Mouse (Mus musculus) urinary bladder, postnatal 36 days (tissue): ENCODE results near the gene Morc4.
A peak's percentile ranks its signal among the peaks of the same experiment; 100 is the strongest.

Experiments used
- DNase-seq, 2 experiments: peaks; one replicate each; pipeline ENCODE4 v3.0.0; 2022; ENCODE audit warnings: low spot score in 2 of 2, mixed read lengths in 1 of 2

Gene Morc4

DNA sequence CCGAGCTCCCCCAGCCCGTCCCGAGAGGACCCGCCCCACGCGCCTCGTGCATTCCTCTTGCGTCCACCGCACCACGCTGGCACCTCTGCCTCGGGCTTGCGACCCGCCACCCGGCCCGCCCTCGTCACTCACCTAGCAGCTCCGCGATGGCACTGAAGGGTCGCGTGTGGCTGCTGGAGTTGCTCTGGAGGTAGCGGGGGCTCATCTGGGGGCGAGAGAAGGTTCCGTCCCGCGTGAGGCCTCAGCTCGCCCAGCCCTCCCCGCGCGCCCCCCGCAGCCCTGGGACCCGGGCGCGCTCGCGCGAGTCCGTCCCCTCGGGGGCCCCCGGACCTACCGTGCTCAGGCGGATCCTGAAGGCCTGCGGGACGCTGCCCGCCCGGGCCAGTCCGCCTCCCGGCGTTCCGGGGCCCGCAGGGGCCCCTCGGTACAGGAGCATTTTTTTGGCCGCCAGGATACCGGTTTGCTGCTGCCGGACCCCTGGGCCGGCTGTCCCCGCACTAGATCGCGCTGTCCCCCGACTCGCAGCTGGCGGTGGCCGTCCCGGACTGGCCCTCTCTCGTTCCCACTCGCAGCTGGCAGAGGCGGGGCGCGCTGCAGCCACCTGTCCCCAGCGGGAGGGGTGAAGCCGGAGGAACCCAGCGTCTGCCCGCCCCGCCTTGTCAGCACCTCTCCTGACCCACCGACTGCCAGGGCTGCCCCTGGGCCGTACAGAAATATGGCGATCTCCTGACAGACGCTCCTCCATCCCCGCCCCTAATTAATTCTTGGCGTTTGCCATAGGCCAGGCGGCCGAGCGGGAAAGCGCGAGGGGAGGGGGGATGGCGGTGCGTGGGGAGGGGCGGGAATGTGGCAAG, at the start of gene Morc4:
Gene Morc4, minus strand, starts transcription at position 740 of the 854 bp plus-strand sequence.
- peak; percentile 20 to 45 for DNase-seq

DNA sequence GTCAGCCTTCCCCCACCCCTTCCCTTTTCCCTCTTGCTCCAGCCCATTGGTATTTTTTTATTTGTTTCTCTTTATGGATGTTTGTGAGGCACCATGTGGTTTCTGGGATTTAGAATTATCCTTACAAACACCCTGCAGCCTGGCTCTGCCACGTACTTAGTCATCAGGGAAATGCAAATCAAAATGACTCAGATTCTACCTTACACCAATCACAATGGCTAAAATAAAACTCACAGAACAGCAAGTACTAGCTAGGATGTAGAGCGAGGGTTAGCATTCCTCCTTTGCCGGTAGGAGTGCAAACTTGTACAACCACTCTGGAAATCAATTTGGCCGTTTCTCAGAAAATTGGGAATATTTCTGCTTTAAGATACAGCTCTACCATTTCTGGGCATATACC, 49.1 kb upstream of the Morc4 start:
- DNase-seq = no peak

DNA sequence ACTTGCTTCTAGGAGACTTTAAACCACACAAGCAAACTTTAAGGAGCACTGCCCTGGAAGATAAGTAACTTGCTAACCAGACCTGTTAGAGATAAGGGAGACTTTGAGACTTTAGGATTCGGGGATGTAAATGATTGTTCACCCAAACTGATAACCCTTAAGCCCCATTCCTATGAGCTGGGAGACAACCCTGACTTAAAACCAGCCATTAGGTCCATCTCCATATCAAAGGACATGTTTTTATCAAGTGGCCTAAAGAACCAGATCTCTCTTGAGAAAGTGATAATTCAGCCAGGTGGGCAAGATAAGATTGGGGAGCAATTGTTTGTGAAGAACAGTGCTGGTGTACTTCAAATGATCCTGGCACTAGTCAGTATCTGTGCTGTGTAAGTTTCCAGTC, 19.9 kb upstream of the Morc4 start:
- no peak for DNase-seq

DNA sequence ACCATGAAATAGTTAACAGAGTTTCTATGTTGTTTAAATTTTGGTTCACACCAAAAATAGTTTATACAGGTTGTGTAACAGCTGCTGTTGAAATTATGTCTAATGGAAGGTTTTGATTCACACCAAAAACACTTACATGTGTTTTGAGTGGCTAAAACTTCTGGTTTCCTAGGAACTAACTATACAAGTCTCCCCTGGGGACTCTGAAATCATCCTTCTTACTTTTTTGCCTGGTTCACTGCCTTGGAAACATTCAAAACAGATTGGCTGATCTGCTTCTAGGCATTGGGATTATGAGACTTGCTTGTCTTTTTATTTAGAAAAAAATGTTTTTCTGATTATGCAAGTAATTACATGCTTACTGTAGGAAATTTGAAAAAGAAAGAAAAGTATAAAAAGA, 11.7 kb upstream of the Morc4 start:
- no peak for DNase-seq

DNA sequence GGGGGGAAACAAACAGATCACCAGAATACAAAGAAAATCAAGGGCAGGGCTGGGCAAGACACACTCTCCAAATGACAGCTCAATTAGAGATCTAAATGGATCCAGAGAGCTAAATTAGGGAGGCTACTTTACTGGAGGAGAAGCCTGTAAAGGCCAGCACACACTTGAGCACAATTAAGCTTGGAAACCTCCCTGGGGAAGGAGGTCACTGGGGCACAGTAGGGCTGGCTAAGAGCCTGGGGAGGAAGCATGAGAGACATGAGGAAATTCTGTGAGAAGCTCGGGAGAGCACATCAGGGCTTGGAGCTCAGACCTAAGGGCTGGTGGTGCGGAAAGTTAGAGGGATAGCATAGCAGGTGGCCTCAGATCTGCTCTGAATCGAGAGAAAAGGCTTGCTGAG, 6.5 kb upstream of the Morc4 start:
- peak in 1 of 2 experiments; percentile 15 for DNase-seq

- no peak for DNase-seq
Observed at GRCm38 (mm10) chrX:139877105-139877504, 5.6 kb upstream of the Morc4 start.

DNA sequence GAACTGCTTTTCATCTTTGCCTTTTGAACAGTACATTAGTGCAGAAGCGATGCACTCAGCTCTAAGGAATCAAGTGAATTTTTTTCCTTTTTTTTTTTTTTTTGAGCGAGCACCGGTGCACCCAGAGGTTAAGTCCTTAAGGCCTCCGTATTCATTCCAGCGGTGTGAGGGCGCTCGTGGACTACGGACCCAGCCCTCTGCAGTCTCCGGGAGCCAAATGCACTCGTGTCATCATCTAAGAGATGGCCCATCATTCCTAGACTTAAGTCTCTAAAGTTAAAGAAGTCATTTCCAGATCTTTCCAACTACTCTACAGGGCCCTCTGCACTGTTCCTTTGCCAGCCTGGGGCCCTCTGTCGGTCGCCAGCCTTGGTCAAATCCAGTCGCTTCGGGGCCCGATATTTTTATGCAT, 1.2 kb downstream of the Morc4 start:
- peak in 1 of 2 experiments; percentile 28 for DNase-seq

GRCm38 (mm10) chrX:139859402-139859801, 12.1 kb downstream of the Morc4 start:
- no peak for DNase-seq

DNA sequence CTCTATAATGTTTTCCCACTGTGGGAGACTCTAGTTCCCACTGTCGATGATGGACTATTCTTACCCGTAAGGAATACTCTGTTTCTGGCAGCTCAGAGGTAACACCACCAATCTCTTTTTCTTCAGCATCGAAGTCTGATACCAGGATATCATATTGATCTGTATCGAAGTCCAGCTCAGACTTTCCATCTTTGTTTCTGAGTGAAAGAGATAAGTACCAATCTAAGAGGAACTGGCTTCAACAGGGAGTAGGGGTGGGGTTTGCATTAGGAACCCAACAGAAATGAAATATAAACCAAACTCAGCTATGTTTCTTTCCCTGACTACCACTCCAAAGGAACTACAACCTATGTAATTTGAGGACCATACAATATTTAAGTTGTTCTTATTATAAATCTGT, 16.7 kb downstream of the Morc4 start:
- DNase-seq = no peak

DNA sequence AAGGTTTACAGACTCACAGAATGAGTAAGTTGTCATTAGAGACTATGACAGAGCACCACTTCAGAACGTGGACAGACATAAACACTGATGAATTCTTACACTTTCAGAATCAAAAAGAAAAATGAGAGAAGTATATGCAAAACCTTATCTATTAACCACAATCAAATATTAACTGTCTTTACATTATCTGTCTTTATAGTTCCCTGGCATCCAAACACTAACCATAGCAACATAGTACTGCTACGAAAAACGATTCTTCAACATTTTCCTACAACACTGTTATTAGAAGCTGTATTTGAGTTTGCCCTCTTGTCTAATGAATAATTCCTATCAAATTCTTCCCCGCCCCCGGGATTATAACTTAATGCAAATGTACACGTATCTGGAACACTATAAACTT, 30.4 kb downstream of the Morc4 start:
- no peak for DNase-seq

DNA sequence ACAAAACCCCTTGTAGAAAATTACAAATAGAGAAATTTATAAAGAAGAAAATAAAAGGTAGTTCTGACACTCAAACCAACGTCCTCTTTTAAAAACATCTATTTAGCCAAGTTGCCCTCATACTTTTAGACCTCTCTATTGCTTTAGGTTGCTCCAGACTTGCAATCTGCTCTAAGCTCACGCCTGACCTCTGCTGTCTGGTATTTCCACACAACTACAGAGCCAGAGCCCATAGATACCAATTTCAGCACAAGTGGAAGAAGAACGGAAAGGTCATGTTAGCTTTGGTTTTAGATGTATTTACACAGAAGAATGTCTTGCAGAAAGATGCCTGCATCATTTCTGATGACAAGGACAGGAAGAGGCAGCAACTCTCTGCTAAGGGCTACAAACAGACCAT, 32.4 kb downstream of the Morc4 start:
- DNase-seq = no peak

DNA sequence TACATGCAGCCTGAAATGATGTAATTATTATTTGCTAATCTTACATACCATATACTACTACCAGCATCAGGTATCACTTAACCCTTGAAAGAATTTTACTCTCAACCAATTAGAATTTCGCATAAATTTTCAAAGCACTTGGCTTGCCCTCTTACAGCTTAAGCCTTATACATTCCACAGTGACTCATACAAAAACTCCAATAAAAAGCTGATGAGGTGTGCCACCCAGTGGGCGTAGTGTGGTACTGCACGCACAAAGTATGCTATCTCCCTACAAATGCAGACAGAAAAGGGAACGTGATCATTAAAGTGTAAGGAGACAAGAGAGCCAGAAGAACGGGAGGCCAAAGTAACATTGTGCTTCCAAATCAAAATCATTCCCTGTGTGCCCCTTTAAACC, 39.0 kb downstream of the Morc4 start:
- peak; percentile 10 to 13 for DNase-seq

GRCm38 (mm10) chrX:139828363-139829092, 42.9 kb downstream of the Morc4 start:
- DNase-seq = no peak

DNA sequence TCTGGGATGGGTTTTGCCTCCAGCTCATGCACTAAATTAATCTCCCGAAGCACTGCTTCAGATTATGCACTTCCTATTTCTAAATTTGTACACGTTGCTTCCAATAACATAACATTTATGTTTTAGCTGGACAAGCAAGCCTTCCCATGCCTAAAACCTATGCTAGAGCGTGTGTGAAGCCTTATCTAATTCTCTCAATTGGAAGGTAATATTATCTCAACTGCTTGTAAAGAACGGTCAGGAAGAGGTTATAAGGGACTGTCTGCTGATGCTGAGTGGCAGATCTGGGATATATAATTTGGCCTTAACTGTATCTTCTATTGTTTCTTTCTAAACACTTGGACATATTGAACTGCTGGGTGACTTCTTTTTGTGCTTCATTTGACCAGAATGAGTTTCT, 44.6 kb downstream of the Morc4 start:
- no peak for DNase-seq

DNA sequence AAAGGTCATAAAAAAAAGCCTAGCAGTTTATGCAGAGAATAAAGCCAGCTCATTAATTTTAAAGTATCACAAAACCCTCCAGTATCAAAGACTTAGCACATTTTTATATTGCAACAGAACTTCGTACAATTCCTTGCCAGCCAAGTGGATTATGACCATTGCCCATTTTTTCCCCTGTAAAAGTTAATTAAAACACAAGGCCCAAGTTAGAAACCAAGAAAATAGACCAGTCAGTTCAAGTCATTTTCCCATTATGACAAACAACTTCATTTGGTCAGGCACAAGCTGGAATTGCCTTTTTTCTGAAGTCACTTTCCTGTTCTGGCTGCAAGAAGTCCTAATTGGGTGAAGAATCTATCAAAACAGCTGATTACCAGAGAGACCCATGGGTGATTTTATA, 46.1 kb downstream of the Morc4 start:
- DNase-seq = no peak

- no peak for DNase-seq
Observed at GRCm38 (mm10) chrX:139815201-139815600, 56.3 kb downstream of the Morc4 start.

DNA sequence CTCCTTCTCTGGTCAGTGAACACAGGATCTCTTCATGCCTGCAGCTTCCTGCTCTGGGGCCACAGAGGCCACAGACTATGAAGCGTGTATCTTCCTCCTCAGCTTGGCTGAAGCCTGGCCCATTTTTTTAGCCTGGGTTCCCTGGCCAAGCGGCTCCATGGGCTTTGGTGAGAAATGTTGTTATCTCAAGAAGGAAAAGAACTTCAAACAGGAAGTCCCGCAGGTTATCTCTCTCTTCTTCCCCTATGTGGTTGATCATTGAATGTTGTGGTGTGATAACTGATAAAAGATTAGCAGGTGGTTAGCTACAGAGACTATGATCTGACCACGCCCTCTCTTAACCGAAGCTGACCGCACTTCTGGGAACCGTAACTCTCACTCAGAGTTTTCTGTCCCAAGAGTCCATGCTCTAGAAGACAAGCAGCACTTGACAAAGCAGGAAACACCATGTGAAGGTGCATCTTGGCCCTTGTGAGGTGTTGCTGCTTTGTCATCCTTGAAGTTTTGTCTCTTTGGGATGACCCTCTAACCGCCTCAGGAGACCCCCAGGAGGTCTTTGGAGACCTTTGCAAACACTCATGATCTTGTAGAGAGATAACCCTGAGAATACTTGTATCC, 57.4 kb downstream of the Morc4 start:
- DNase-seq = no peak

GRCm38 (mm10) chrX:139813299-139814002, 58.0 kb downstream of the Morc4 start:
- DNase-seq = no peak

GRCm38 (mm10) chrX:139812636-139813298, 58.7 kb downstream of the Morc4 start:
- no peak for DNase-seq

- DNase-seq = no peak
Observed at GRCm38 (mm10) chrX:139808501-139808900, 63.0 kb downstream of the Morc4 start.

DNA sequence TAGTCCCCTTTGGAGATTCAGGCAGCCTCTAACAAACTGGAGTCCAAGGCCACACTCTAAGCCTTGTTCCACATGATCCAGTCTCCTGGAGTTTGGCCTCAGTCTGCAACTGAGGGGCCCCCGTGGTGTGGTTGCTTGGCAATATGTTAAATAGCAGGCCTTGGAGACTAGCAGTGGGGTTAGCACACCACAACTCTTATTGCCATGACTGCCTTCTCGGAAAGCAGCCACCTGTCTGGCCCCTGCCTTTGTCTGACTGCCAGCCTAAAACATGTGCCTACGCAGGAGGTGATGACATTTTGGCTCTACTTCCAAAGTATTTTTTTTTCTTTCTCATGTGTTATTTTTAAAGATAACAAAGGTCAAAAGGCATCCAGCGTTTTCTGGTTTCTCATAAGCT, 63.4 kb downstream of the Morc4 start:
- DNase-seq = no peak
